Mouse (Mus musculus) inflammation-experienced regulatory T-cells, adult 16 weeks (primary cell): ENCODE measurements around the gene Knstrn. TPM values are rescaled to one million over a fixed set of nuclear protein-coding genes. Genes with fewer than 3 reads are reported as not detected.

ENCODE experiments used
- polyA plus RNA-seq: library from polyadenylated mRNA; unstranded; fragments of 100-300 nt; shearing (Covaris generic); gene quantifications from one replicate; pipeline ENCODE4 v1.2.1, GENCODE M21; 2017

Knstrn gene
- polyA plus RNA-seq, result 13.7 TPM

GRCm38 (mm10) chr2:118813981-118814836 lies at the start of gene Knstrn:
Gene Knstrn (plus strand): TSS chr2:118814003.

DNA sequence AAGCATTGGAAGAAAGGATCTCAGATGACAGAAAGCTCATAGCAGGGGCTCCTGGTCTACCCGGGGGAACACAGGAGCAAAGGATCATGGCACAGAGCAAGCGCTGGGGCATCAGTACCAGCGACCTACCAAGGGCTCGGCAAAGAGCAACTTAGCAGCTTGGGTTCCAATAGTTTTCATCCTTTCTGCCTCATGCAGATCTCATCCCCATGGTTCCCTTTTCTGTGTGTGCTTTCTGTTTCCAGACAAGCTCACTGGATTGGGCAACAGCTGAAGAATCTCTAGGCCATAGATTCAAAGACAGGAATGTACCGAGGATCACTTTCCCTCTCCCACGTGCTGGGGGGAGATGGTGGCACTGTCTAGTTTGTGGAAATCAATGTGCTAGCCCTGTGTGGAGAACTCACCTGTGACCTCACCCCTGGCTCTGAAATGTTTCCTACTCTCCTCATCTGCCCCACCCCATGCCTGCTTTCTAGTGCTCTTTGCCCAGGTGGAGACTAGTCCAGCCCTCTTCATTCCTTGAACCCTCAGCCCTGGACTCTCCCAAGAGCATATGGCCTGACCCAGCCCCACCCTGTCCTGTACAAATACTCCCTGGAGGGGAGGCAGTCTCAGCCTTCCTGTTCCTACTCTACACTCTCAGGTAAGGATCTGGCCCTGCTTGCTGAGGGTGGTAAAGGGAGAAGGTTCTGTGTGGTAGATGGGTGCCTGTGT lies 41.5 kb upstream of the Knstrn start, which contains the start of gene Phgr1:
Phgr1 (plus strand) TSS at position 612 of the 717 bp plus-strand sequence.

GRCm38 (mm10) chr2:118779504-118780480 lies 34.0 kb upstream of the Knstrn start, which contains the start of gene Disp2:
Gene Disp2 (plus strand): TSS chr2:118779719.

GRCm38 (mm10) chr2:118861454-118862339 lies 47.9 kb downstream of the Knstrn start, which contains the start of gene Ivd:
Gene Ivd (plus strand): TSS chr2:118861954.

GRCm38 (mm10) chr2:118899981-118900825 lies 86.4 kb downstream of the Knstrn start, which contains the start of gene Bahd1:
Gene Bahd1 (plus strand): TSS chr2:118900377.

Other genes starting within 250 kb of the Knstrn start
- gene Bub1b, start 215.8 kb upstream of the Knstrn start, polyA plus RNA-seq, result 9.4 TPM
- 0.07 TPM for gene Pak6, start 150.7 kb upstream of the Knstrn start, polyA plus RNA-seq
- gene Ankrd63, start 110.0 kb upstream of the Knstrn start, polyA plus RNA-seq, result not detected
- 47.4 TPM for gene Plcb2, start 85.6 kb upstream of the Knstrn start, polyA plus RNA-seq
- 3.2 TPM for gene Inafm2, start 68.2 kb upstream of the Knstrn start, polyA plus RNA-seq
- gene Ccdc9b, start 51.3 kb upstream of the Knstrn start, polyA plus RNA-seq, result not detected
- gene Phgr1, start 41.2 kb upstream of the Knstrn start, polyA plus RNA-seq, result not detected
- gene Disp2, start 34.3 kb upstream of the Knstrn start, polyA plus RNA-seq, result not detected
- gene Ivd, start 48.0 kb downstream of the Knstrn start, polyA plus RNA-seq, result 84.0 TPM
- 2.2 TPM for gene Bahd1, start 86.4 kb downstream of the Knstrn start, polyA plus RNA-seq
- 4.7 TPM for gene Chst14, start 112.5 kb downstream of the Knstrn start, polyA plus RNA-seq
- gene Ccdc32, start 215.4 kb downstream of the Knstrn start, polyA plus RNA-seq, result 27.1 TPM
- gene Rpusd2, start 220.8 kb downstream of the Knstrn start, polyA plus RNA-seq, result 3.0 TPM
- 3.4 TPM for gene Knl1, start 233.1 kb downstream of the Knstrn start, polyA plus RNA-seq